Mouse (Mus musculus) hematopoietic multipotent progenitor cell, adult 10-12 weeks (in vitro differentiated cells): ENCODE results near the gene Atad1. TPM values are rescaled to one million over a fixed set of nuclear protein-coding genes. Genes with fewer than 3 reads are reported as not detected.

Experiments used
- polyA plus RNA-seq: library from polyadenylated mRNA; stranded (reverse); fragments of >175 nt; gene quantifications from 2 replicates; pipeline ENCODE4 v1.2.3, GENCODE M21; 2012; ENCODE audit warnings: low replicate concordance

Atad1 gene
- polyA plus RNA-seq = 1.1 and 4.1 TPM in 2 replicates

GRCm38 (mm10) chr19:32739686-32740085 lies at the start of gene Atad1:
Gene Atad1, minus strand, starts transcription at chr19:32739786.

GRCm38 (mm10) chr19:32756900-32757725 lies 17.5 kb upstream of the Atad1 start, which contains the start of gene Pten:
Gene Pten, plus strand, starts transcription at chr19:32757497.

Other genes with a start within 250 kb of the Atad1 start
- 0.26 and 0.56 TPM in 2 replicates for gene Papss2, start 144.0 kb downstream of the Atad1 start, polyA plus RNA-seq
- 61.8 and 133 TPM in 2 replicates for gene Pten, start 17.7 kb upstream of the Atad1 start, polyA plus RNA-seq